Mouse (Mus musculus): ENCODE measurements around the gene Reep3. TPM values are rescaled to one million over a fixed set of nuclear protein-coding genes. Genes with fewer than 3 reads are reported as not detected.

Reep3 gene
- total RNA-seq, 2 experiments from 2014 or later, result 46.2 to 47.0 TPM

DNA sequence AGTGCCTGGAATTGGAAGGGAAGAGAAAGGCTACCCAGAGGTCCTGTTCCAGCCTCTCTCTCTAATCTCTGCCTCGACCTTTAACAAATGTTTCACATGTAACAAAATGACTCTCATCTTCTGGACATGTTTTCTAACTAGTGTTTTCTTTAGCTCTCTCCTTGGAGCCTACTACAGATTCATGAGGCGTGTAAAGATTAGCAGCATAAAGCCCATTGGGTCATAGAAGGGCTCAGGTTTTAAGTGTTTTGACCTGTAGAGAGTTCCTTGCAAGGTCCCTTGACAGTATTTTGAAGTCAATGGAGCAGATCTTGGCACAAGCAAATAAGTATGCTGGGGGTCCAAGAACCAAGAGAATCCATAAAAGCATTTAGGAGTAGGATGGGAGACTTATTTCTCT lies 118.5 kb downstream of the Reep3 start:
- DNase-seq (ENCODE audit: low spot score in 2 of 2), result no peak

DNA sequence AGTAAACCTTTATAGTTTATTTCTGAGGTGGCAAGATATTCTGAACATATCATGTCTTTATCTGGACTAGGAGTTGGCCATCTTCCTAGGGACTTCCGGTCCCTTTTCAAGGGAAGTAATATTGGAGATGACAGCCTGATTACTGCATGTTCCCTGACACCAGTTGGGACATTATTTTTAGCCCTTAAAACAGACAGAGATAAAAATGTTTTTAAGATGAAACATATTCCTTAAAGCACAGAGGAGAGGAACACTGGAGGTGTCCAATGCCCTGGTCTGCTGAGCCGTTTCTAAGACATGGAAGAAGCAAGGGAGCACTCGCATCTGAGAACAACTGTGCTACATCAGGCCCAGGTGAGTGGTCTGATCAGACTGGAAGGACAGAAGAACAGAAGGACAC lies 119.7 kb downstream of the Reep3 start:
- DNase-seq (ENCODE audit: low spot score in 2 of 2), result no peak

DNA sequence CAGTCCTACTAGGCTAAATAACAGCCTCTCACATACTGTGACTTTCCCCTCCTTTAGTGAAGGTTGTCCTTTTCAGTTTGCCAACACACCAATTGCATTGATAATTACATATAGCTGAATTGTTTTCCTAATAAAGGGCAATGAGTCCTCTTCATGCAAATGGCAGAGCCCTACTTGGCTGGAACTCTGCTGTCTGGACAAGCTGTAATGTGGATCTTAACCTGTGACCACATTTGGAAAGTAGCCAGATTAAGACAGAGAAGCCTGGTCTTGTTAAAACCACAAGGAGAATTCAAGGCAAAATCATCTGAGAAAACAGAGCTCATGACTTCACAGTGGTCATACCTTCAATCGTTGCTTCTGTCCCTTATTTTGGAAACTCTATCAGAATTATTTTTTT lies 121.3 kb downstream of the Reep3 start:
- DNase-seq (ENCODE audit: low spot score in 2 of 2), result no peak

DNA sequence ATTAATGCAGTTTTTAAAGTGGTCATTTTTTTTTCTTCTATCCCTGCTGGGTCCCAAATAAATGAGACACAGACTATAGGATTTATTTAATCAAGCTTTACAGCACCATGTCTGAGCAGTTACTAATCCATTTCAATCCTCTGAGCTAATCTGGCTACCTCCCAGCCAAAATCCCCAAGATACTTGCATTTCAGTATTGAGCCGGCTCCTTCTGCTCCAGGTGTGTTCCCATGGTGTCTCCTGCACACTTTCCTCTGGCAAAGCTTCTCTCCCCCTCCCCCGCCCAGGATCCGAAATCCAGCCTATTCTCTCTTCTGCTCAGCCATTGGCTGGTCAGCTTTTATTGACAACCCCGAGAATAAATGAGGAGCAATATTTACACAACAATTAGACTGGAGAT lies 122.3 kb downstream of the Reep3 start:
- DNase-seq (ENCODE audit: low spot score in 2 of 2), result no peak

DNA sequence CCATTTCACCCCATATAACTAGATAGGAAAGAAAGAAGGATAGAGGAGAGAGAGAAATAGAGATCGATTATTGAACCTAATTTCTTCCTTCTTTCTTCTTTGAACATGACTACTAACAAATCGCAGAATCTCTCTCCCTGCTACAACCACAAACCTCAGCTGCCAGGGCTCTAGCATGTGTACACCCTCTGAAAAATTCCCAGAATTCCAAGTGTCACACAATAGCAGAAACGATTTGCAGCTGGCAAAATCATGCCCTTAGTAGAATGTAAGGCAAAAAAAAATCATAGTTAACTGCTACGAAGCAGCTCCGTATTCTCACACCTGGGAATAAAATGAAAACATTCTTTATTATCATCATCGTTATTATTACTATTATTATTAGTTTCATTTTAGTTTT lies 122.9 kb downstream of the Reep3 start:
- no peak for DNase-seq (ENCODE audit: low spot score in 2 of 2)

DNA sequence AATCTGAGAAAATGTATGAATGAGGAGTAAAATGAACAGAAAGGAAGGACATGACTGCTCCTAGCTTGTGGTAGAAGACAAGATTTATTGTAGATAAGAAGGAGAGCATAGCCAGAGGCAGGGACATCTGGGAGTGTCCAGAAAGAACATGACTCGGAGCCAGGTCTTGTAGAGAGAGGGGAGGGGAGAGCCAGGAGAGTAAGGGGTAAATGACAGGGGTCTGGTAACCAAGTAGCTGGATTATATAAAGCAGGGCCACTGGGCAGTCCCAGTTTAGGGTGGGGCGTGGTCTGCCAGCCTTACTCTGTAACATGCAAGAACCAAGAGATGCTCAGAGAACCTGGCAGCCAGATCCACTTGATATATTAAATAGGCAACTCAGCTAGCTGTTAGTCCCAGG lies 123.5 kb downstream of the Reep3 start:
- DNase-seq (ENCODE audit: low spot score in 2 of 2), result no peak

DNA sequence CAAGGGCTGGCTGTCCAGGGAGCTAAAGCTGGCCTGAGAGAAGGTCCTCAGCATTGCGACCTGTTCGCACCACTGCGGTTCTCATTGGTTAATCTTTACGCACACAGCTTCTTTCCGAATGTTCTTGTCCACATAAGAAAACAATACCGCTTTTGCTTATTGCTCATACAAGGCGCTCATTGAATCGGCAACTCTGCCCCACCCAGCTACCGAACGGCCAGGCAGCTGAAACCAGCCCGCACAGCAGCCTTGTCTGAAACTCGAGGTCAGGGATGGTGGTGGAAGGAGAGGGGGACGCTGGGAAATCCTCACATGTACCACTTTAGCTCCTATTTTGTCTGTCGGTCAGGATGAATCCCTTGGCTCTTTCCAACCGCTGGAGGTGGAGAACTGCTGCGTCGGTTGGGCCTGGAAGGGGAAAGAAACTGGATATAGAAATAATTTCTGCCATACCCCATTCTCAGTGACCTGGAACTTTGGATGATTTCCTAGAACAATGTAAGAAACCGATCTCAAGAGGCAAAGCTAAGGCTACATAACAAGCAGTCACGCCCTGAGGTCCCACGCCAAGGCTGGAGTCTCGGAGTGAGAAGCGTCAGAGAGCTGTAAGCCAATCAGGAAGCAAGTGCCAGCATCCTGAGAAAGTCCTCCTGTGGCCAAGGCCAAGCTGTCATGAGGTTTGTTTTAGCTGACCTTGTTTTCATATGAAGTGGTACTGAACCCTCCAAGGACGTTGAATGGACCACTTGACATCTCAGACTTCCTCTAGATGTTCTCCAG lies 126.2 kb downstream of the Reep3 start:
- DNase-seq (ENCODE audit: low spot score in 2 of 2), result no peak

DNA sequence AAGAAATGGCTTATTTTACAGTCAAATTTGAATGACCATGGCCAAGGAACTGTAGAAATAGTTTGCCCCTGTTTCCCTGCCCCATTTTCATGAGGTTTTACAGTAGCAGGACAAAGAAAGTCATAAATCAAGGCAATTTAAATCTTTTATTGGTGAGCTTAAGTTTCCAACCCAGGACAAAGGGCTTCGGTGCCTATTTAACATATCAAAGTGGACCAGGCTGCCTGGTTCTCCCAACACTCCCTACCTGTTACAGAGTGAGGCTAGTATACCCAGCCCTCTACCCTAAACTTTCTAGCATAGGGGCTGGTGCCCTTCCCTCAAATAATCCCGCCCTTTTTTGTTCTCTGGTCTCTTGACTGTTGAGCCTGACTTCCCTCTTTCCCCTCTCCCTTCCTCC lies 127.2 kb downstream of the Reep3 start:
- no peak for DNase-seq (ENCODE audit: low spot score in 2 of 2)

DNA sequence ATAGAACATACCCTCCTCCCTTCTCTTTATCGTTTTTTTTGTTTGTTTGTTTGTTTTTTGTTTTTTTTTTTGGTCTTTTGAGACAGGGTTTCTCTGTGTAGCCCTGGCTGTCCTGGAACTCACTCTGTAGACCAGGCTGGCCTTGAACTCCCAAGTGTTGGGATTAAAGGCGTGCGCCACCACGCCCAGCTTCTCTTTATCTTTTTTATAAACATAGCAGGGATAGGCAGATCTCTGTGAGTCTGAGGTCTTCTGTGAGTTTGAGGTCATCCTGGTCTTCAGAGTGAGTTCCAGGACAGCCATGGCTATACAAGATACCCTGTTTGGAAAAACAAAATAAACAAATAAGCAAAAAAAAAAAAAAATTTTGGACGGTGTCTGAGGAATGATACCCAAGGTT lies 127.7 kb downstream of the Reep3 start:
- DNase-seq (ENCODE audit: low spot score in 2 of 2), result no peak

DNA sequence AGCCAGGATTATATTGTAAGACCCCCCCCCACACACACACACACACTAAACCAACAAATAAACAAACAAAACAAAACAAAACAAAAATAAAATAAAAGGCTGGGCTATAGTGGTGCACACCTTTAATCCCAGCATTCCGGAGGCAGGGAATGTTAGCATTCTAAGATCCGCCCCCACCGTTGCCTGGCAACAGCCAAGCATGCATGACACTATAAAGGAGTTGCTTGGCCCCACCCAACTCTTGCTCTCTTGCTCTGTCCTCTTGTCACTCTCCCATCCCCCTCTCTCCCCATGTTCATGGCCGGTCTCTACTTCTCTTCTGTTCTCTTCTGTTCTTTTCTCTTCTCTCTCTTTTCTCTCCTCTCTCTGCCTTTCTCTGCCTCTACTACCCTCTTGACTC lies 128.2 kb downstream of the Reep3 start:
- DNase-seq (ENCODE audit: low spot score in 2 of 2), result no peak

DNA sequence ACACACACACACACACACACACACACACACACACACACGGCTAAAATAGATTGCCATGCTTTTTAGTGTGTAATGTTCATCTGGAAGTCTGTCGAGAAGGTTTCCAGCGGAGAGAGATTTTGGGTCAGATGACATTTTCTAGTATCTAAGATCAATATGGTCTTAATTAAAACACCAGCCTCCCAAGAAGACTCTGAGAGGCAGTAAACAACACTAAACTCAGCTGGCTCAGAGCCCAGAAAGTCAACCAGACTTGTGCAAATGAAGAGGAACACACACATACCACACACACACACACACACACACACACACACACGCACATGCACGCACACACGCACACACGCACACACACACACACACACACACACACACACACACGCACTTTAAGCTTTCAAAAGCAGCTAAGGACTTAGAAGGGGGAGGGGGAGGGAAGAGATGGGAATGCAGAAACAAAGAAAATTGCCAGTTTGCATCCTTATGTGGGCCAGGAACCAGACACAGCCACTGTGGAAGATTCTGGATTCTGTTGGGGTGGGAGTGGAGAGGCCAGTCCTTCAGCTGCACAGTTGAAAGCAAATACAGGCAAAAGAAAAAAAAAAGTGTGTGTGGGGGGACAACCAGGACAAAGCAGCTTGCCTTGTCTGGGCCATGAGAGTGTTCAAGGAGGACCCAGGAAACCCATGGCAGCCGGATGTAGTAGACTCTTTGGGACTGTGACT lies 130.2 kb downstream of the Reep3 start:
- no peak for DNase-seq (ENCODE audit: low spot score in 2 of 2)

DNA sequence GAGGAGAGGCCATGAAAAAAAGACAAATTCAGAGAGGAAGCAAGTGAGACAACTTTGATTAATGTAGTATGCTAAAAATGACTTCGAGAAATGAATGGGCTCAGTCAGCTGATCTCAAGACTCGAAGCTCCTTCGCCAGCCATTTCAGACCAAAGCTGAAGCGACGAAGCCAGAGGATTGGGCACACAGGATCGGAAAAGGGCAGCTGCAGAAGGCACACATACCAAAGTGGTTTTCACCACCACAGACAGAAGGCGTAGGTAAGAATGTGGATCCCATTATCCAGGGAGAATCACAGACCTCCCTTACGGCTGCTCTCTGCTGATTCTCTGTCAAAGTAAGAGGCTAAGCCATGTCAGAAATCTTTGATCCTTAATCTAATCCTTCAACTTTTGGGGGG lies 136.6 kb downstream of the Reep3 start:
- DNase-seq (ENCODE audit: low spot score in 2 of 2), result no peak

Other genes starting within 250 kb of the Reep3 start
- 10 to 100 TPM; 78.5 to 82.9 TPM for gene Jmjd1c, start 820 bp downstream of the Reep3 start, total RNA-seq (2021)
- 10 to 100 TPM; 15.5 to 16.3 TPM for gene Nrbf2, start 188.4 kb upstream of the Reep3 start, total RNA-seq (2021)

Measured in adrenal gland, postnatal 4 days (tissue).